Mouse (Mus musculus) hindbrain, embryonic 16.5 days (tissue): ENCODE data around the gene Slc9a8. TPM values are rescaled to one million over a fixed set of nuclear protein-coding genes. Genes with fewer than 3 reads are reported as not detected.

Experiments
- ATAC-seq: fragments of 200-750 bp; cut with Nextera tagmentation; 2 replicates; pipeline ENCODE4 v1.8.0; 2017; ENCODE audit warnings: moderate TSS enrichment, moderate library complexity
- H3K27ac ChIP-seq: fragments of 300-500 bp; sonication (generic); 2 replicates; pipeline ENCODE4 v1.5.1; 2014; ENCODE audit warnings: low read depth, mild to moderate bottlenecking, control low read depth, low read length, moderate library complexity
- H3K27me3 ChIP-seq: fragments of 300-500 bp; sonication (generic); replicated peaks from 2 replicates; pipeline ENCODE4 v1.6.1; 2014; ENCODE audit warnings: low read length; ENCODE audit not compliant: control insufficient read depth, insufficient read depth
- H3K36me3 ChIP-seq: fragments of 300-500 bp; sonication (generic); 2 replicates; pipeline ENCODE4 v1.6.1; 2014; ENCODE audit warnings: mild to moderate bottlenecking, low read length, moderate library complexity, mixed read lengths; ENCODE audit not compliant: control insufficient read depth, insufficient read depth
- H3K4me1 ChIP-seq: fragments of 300-500 bp; sonication (generic); 2 replicates; pipeline ENCODE4 v1.6.1; 2014; ENCODE audit warnings: low read depth, low read length; ENCODE audit not compliant: control insufficient read depth, insufficient read depth
- H3K4me2 ChIP-seq: fragments of 300-500 bp; sonication (generic); 2 replicates; pipeline ENCODE4 v1.6.1; 2014; ENCODE audit warnings: mild to moderate bottlenecking, low read length, control low read depth, moderate library complexity
- H3K4me3 ChIP-seq: fragments of 300-500 bp; sonication (generic); 2 replicates; pipeline ENCODE4 v1.5.1; 2014; ENCODE audit warnings: mild to moderate bottlenecking, low read length, control low read depth, moderate library complexity
- H3K9ac ChIP-seq: fragments of 300-500 bp; sonication (generic); 2 replicates; pipeline ENCODE4 v1.6.1; 2014; ENCODE audit warnings: low read depth, mild to moderate bottlenecking, control low read depth, low read length, moderate library complexity
- H3K9me3 ChIP-seq: fragments of 300-500 bp; sonication (generic); 2 replicates; pipeline ENCODE4 v1.6.1; 2014; ENCODE audit warnings: mild to moderate bottlenecking, low read length, moderate library complexity; ENCODE audit not compliant: control insufficient read depth
- WGBS: fragments of 180-500 bp; shearing (Covaris S2); extraction: QIAGEN DNeasy Blood & Tissue Kit; methylation state at CpG from one replicate; pipeline ENCODE4 v1.1.7; 2014; 5-methylcytosine and 5-hydroxymethylcytosine counted together
- polyA plus RNA-seq: library from polyadenylated mRNA; unstranded; fragments of >200 nt; fragmentation: Nextera tagmentation; extraction: Ambion mirVana; gene quantifications from 2 replicates; pipeline ENCODE4 v1.2.1, GENCODE M21; 2015

The Slc9a8 gene
- polyA plus RNA-seq, 1 experiment from 2014 or later, result 18.7 TPM

DNA sequence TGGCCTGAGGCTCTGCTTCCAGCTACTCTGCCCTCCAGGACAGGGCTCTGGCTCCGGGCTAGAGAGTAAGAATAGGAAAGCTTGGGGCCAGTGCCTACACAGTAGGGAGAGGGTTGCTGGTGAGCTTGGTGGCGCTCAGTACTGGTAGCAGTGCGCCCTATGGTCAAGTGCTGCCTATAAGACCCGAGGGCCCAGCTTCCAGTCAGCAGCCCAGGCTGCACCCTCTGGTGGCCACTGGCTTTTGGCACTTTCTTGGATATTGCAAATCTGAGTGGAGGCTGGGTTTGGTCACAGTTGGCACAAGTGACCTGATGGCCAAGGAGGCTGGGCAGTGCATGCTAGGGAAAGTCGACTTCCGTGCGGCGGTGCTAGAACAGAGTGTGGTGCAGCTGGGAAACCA lies 29.1 kb downstream of the Slc9a8 start:
- H3K9ac ChIP-seq, result no peak overlapping the region
- no peak overlapping the region for H3K4me3 ChIP-seq
- peaks cover 11% of the 10 kb centered on the region; the same call in 1 of the 2 replicates for H3K36me3 ChIP-seq
- 95% methylated on average over 8 of the region's 8 CpGs for WGBS
- no peaks in the 10 kb centered on the region for H3K27me3 ChIP-seq
- H3K4me2 ChIP-seq, result no peak overlapping the region
- ATAC-seq, result no peak
- H3K9me3 ChIP-seq, result no peaks in the 10 kb centered on the region
- H3K27ac ChIP-seq, result no peak overlapping the region
- no peaks in the 10 kb centered on the region; the same call in 1 of the 2 replicates for H3K4me1 ChIP-seq

DNA sequence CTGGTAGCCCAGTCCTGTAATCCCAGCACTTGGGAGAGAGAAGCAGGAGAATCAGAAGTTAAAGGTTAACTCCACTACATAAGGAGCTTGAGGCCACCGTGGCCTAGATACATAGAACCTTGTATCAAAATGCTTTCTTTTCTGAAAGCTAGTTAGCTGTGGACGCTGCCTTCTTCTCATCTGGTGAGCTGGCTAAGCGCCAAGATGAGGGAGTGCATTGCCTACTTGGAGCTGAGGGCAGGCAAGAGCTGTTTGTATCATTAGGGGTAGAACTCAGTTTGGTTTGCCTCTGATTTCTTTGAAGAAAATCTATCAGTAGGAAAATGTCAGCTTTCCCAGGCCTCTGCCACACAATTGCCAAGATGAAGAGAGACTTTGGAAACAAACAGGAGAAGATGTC lies 32.3 kb downstream of the Slc9a8 start:
- peaks cover 11% of the 10 kb centered on the region; the same call in 1 of the 2 replicates for H3K36me3 ChIP-seq
- H3K9me3 ChIP-seq, result no peaks in the 10 kb centered on the region
- no peak overlapping the region for H3K4me2 ChIP-seq
- H3K27ac ChIP-seq, result no peak overlapping the region
- no peaks in the 10 kb centered on the region; the same call in 1 of the 2 replicates for H3K4me1 ChIP-seq
- no peak overlapping the region for H3K4me3 ChIP-seq
- no peaks in the 10 kb centered on the region for H3K27me3 ChIP-seq
- WGBS, result 72% methylated on average over 3 of the region's 3 CpGs
- no peak for ATAC-seq
- no peak overlapping the region for H3K9ac ChIP-seq

DNA sequence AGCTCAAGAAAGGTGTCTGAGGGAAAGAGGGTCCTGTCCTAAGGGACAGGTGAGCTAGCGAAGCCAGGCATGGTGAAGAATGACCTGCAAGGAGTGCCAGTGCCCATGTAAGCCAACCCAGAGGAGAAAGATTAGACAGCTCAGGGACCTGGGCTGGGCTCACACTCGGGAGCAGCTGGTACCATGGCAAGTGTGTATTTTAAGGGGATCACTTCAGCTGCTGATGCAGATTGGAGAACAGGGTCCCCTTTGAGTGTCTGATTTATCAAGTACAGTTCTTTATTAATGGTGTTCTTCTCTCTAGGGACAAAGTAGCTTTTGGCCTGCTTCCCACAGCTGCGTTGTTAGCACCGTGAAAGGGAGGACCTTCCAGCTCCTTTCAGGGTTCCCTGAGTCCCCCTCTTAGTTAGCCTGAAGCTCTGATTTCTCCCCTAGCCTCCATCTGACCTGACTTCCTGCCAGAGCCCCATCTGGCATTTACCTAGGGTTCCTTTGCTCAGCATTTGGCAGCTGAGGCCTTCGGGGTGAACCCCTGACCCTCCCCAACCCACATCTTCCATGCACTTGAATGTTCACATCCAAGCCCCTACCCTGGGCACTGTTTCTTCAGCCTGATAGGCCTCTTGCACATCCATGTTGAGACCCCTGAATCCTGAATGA lies 35.0 kb downstream of the Slc9a8 start:
- Histone ChIP-seq H3K4me1 (no peaks in the 10 kb centered on the region; the same call in 1 of the 2 replicates), H3K9ac (no peak overlapping the region; the same call in 1 of the 2 replicates), H3K36me3 (peaks cover 13% of the 10 kb centered on the region; the same call in 1 of the 2 replicates), H3K27me3 (no peaks in the 10 kb centered on the region), H3K9me3 (no peaks in the 10 kb centered on the region), H3K4me3 (no peak overlapping the region), H3K4me2 (no peak overlapping the region), H3K27ac (no peak overlapping the region; the same call in 1 of the 2 replicates)
- ATAC-seq, result no peak
- WGBS, result 74% methylated on average over 5 of the region's 5 CpGs

DNA sequence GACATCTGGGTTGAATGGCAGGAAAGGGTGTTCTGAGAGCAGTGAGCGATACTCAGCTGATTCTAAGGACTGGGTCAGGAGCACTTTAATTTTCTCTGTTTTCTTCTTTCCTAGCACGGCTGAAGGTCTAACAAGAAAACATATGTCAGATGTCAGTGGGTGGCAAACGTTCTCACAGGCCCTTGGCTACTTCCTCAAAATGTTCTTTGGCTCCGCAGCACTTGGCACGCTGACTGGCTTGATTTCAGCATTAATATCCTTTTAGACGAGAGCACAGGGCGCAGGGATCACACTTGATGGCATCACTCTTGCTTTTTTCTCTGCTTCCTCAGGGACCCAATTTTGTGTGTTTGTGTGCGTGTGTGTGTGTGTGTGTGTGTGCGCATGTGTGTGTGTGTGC lies 35.7 kb downstream of the Slc9a8 start:
- WGBS, result 81% methylated on average over 9 of the region's 9 CpGs
- peaks cover 13% of the 10 kb centered on the region; the same call in 1 of the 2 replicates for H3K36me3 ChIP-seq
- H3K4me2 ChIP-seq, result no peak overlapping the region
- no peaks in the 10 kb centered on the region for H3K27me3 ChIP-seq
- H3K4me3 ChIP-seq, result no peak overlapping the region
- no peak overlapping the region for H3K9ac ChIP-seq
- no peaks in the 10 kb centered on the region; the same call in 1 of the 2 replicates for H3K4me1 ChIP-seq
- H3K27ac ChIP-seq, result no peak overlapping the region
- no peak for ATAC-seq
- H3K9me3 ChIP-seq, result no peaks in the 10 kb centered on the region

DNA sequence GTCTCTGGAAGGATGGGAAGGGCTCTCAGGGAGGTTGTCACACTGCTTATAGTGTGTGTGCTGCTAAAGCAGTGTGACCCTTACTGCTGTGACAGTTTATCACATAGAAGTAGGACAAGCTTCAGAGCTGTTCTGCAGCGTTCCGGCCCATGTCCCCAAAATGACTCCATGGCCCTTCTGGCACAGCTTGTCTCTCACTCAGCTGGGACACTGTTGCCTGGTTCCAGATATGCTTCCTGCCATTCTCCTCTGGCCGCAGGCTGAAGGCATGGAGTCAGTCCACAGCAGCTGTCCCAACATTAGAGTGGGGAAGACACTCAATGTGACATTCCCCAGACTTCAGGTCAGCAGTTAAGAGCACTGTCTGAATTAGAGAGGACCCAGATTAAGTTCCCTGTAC lies 37.0 kb downstream of the Slc9a8 start:
- WGBS, result 86% methylated on average over 3 of the region's 3 CpGs
- Histone ChIP-seq H3K27me3 (no peaks in the 10 kb centered on the region), H3K36me3 (peaks cover 13% of the 10 kb centered on the region; the same call in 1 of the 2 replicates), H3K9me3 (no peaks in the 10 kb centered on the region), H3K27ac (no peak overlapping the region), H3K9ac (no peak overlapping the region), H3K4me3 (no peak overlapping the region), H3K4me2 (no peak overlapping the region), H3K4me1 (no peaks in the 10 kb centered on the region; the same call in 1 of the 2 replicates)
- no peak for ATAC-seq

DNA sequence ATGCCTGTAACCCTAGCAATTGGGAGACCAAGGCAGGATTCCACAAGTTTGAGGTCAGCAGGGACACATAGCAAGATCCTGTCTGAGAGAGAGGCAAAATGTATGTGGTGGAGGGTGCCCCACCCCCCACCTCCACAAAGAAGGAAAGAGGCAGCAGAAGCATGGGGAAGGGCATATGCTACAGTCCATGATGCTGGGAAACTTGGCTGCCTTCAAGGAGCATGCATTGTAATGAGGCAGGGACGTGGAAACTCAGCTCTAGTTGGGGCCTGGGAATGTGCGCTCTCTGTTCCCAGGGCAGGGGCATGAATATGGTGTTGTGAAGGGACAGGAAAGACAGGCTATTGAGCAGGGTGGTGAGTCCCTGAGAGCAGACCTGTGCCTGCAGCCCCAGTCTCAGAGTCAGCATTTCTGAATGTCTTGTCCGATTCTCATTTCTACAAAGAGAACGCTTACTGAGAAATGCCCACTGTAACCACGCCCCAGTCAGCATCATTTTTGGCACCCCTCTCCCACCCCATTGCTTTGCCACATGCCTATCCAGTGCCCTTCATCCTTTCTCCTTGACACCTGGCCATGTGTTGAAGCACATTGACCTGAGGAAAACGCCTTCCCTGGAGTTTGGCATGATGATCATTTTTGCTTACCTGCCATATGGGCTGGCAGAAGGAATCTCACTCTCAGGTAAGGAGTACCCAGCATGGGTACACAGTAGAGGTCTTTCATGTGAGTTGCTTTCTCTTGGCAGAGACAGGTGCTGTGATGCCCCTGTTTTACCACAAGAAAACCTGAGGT lies 37.8 kb downstream of the Slc9a8 start:
- Histone ChIP-seq H3K4me2 (no peak overlapping the region), H3K4me3 (no peak overlapping the region), H3K4me1 (no peaks in the 10 kb centered on the region; the same call in 1 of the 2 replicates), H3K27ac (no peak overlapping the region), H3K36me3 (peaks cover 11% of the 10 kb centered on the region; the same call in 1 of the 2 replicates), H3K9me3 (no peaks in the 10 kb centered on the region), H3K27me3 (no peaks in the 10 kb centered on the region), H3K9ac (no peak overlapping the region)
- WGBS, result 92% methylated on average over 6 of the region's 6 CpGs
- no peak for ATAC-seq

DNA sequence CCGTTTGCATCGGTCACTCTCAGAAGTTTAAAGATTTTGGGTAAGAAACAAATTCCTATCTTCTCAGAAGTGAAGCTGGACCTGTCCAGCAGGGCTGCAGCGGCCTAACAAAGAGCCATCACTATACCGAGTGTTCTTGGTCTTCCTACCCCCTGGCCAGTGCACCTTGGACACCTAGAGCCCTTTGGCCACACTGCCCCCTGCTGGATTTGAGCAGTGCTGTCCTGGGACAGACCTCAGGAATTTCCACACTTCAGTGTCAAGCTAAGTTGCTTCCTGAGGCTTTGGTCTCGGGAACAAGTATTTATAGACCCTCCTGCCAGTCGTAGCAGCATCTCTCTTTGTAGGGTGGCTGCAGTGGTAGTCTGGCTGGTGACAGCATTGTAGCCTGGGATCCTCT lies 41.4 kb downstream of the Slc9a8 start:
- ATAC-seq, result no peak
- H3K9ac ChIP-seq, result no peak overlapping the region
- no peaks in the 10 kb centered on the region for H3K27me3 ChIP-seq
- no peak overlapping the region for H3K4me2 ChIP-seq
- 65% methylated on average over 6 of the region's 6 CpGs for WGBS
- H3K27ac ChIP-seq, result no peak overlapping the region
- no peaks in the 10 kb centered on the region for H3K4me1 ChIP-seq
- H3K36me3 ChIP-seq, result peaks cover 17% of the 10 kb centered on the region
- no peak overlapping the region for H3K4me3 ChIP-seq
- H3K9me3 ChIP-seq, result no peaks in the 10 kb centered on the region

DNA sequence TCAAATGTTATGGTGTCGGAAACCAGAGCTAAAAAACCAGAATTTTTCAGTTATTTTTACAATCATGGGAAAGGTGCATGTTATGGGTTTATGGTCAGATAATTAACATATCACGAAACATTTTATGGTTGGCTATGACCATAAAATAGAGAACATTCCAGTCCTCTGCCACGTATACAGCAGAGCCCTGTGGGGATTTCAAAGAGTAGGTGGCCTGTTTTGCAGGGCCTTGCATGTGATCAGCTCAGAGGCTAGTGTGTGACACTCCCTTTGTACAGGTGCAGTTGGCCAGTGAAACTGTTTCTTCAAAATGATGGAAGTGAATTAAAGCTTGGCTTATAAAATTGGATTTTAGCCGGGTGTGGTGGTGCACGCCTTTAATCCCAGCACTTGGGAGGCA lies 42.3 kb downstream of the Slc9a8 start:
- WGBS, result 93% methylated on average over 5 of the region's 5 CpGs
- Histone ChIP-seq H3K36me3 (peaks cover 17% of the 10 kb centered on the region), H3K4me2 (no peak overlapping the region), H3K4me1 (no peaks in the 10 kb centered on the region), H3K27me3 (no peaks in the 10 kb centered on the region), H3K27ac (no peak overlapping the region), H3K9ac (no peak overlapping the region), H3K9me3 (no peaks in the 10 kb centered on the region), H3K4me3 (no peak overlapping the region)
- no peak for ATAC-seq

DNA sequence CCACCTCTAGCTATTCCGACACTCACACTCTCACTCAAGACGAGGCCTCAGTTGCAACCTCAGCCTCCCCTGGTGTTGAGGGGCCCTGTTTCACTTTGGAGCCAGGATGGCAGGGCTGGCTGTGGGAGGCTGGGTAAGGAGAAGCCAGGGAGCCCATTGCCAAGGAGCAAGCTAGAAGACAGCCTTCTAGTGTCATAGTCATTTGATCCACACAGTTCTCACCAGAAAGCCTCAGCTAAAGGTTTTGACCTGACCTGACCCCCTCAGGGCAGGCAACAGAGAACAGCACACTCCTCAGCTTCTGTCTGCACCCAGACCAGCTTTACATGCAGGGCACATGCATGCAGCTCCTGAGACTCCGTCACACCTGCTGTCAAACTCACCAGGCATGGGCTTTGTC lies 44.4 kb downstream of the Slc9a8 start:
- no peaks in the 10 kb centered on the region for H3K27me3 ChIP-seq
- H3K36me3 ChIP-seq, result peaks cover 14% of the 10 kb centered on the region
- H3K27ac ChIP-seq, result no peak overlapping the region
- ATAC-seq, result no peak
- H3K9me3 ChIP-seq, result no peaks in the 10 kb centered on the region
- no peaks in the 10 kb centered on the region for H3K4me1 ChIP-seq
- H3K9ac ChIP-seq, result no peak overlapping the region; the same call in 1 of the 2 replicates
- no peak overlapping the region for H3K4me3 ChIP-seq
- H3K4me2 ChIP-seq, result no peak overlapping the region
- WGBS, result 95% methylated on average over 3 of the region's 3 CpGs
